Mouse (Mus musculus) spleen, postnatal 14 days (tissue): ENCODE measurements around the gene Gm20817.
"Not testable (repeated sequence)": the region's sequence is repeated elsewhere in the genome, so short reads cannot be mapped to it uniquely, and the experiment has no call there.

ENCODE experiments used
- DNase-seq, 2 experiments: peaks; one replicate each; pipeline ENCODE4 v3.0.0; 2021 to 2022; ENCODE audit warnings: low spot score in 2 of 2

Gene Gm20817

DNA sequence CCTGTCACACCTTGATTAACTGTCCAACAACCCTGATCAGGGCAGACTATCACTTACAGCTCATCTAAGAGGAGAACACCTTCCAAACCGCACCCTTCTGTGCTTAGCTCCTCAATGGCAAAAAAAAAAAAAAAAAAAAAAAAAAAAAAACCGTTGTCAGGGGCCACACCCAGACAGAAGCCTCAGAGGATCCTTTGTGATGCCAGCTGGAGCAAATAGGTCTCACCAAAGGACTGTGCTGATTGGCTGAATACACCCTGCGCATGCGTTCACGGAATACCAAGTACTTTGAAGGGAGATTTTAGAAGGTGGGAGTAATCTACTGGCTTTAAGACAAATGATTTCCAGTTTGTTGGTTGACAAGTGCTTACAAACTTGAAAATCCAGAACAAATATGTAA lies at the start of gene Gm20817:
TSS of gene Gm20817 (minus strand) at position 101 of the 400 bp plus-strand sequence.
- DNase-seq = not testable (repeated sequence)
